Mouse (Mus musculus) hindbrain, embryonic 11.5 days (tissue): Measurements from ENCODE around the gene Fgfr2. TPM values are rescaled to one million over a fixed set of nuclear protein-coding genes. Genes with fewer than 3 reads are reported as not detected.
A peak's percentile ranks its signal among the peaks of the same experiment; 100 is the strongest.

Experiments used
- ATAC-seq: fragments of 200-750 bp; cut with Nextera tagmentation; 2 replicates; pipeline ENCODE4 v1.8.0; 2017; ENCODE audit warnings: mild to moderate bottlenecking, moderate TSS enrichment, moderate library complexity; ENCODE audit not compliant: low FRiP score
- DNase-seq: peaks from one replicate; pipeline ENCODE4 v3.0.0-alpha.2; 2015; ENCODE audit warnings: low spot score
- H3K27ac ChIP-seq: fragments of 300-500 bp; sonication (generic); 2 replicates; pipeline ENCODE4 v1.5.1; 2014; ENCODE audit warnings: mild to moderate bottlenecking, low read depth, low read length
- H3K27me3 ChIP-seq: fragments of 300-500 bp; sonication (generic); 2 replicates; pipeline ENCODE4 v1.6.1; 2014; ENCODE audit warnings: mild to moderate bottlenecking, low read length, moderate library complexity, mixed read lengths; ENCODE audit not compliant: control insufficient read depth, insufficient read depth
- H3K36me3 ChIP-seq: fragments of 300-500 bp; sonication (generic); 2 replicates; pipeline ENCODE4 v1.6.1; 2014; ENCODE audit warnings: mild to moderate bottlenecking, low read length, moderate library complexity, mixed read lengths; ENCODE audit not compliant: control insufficient read depth, insufficient read depth
- H3K4me1 ChIP-seq: fragments of 300-500 bp; sonication (generic); replicated peaks from 2 replicates; pipeline ENCODE4 v1.6.1; 2014; ENCODE audit warnings: low read length, mixed read lengths; ENCODE audit not compliant: control insufficient read depth, insufficient read depth
- H3K4me2 ChIP-seq: fragments of 300-500 bp; sonication (generic); replicated peaks from 2 replicates; pipeline ENCODE4 v1.6.1; 2014; ENCODE audit warnings: mild to moderate bottlenecking, low read depth, low read length
- H3K4me3 ChIP-seq: fragments of 300-500 bp; sonication (generic); 2 replicates; pipeline ENCODE4 v1.5.1; 2014; ENCODE audit warnings: low read depth, low read length
- H3K9ac ChIP-seq: fragments of 300-500 bp; sonication (generic); 2 replicates; pipeline ENCODE4 v1.6.1; 2014; ENCODE audit warnings: low read depth, low read length
- H3K9me3 ChIP-seq: fragments of 300-500 bp; sonication (generic); 2 replicates; pipeline ENCODE4 v1.6.1; 2016; ENCODE audit warnings: low read length; ENCODE audit not compliant: control insufficient read depth
- WGBS: fragments of 180-500 bp; shearing (Covaris S2); extraction: QIAGEN DNeasy Blood & Tissue Kit; methylation state at CpG from one replicate; pipeline ENCODE4 v1.1.7; 2014; 5-methylcytosine and 5-hydroxymethylcytosine counted together
- polyA plus RNA-seq: library from polyadenylated mRNA; unstranded; fragments of >200 nt; fragmentation: Nextera tagmentation; extraction: Ambion mirVana; gene quantifications from 2 replicates; pipeline ENCODE4 v1.2.1, GENCODE M21; 2014

Gene Fgfr2
- polyA plus RNA-seq, 1 experiment from 2014 or later, result 71.3 TPM

DNA sequence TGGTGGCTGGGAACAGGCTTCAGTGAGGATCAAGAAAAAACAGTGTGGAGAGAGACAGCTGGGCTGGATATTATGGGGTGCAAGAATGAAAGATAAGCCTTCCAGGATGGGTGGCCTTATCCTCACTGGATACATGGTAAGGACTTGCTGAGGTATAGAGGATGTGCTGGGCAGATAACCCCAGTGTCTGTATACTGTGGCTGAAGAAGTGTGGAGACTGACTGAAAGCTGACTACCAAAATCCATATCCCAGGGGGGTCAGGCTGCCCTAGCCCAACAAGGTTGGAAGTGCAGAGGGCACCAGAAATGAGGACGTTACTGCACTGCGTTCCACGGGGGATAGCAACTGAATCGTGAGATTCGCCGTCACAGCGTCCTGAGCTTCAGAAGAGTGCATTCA, 2742.8 kb downstream of the Fgfr2 start:
- H3K4me2 ChIP-seq, result no peak overlapping the region
- no peak overlapping the region for H3K9ac ChIP-seq
- no peak overlapping the region for H3K4me3 ChIP-seq
- H3K9me3 ChIP-seq, result no peaks in the 10 kb centered on the region
- no peaks in the 10 kb centered on the region for H3K27me3 ChIP-seq
- H3K27ac ChIP-seq, result no peak overlapping the region
- no peaks in the 10 kb centered on the region for H3K4me1 ChIP-seq
- DNase-seq, result no peak
- 85% methylated on average over 7 of the region's 7 CpGs for WGBS
- H3K36me3 ChIP-seq, result no peaks in the 10 kb centered on the region
- ATAC-seq, result no peak

DNA sequence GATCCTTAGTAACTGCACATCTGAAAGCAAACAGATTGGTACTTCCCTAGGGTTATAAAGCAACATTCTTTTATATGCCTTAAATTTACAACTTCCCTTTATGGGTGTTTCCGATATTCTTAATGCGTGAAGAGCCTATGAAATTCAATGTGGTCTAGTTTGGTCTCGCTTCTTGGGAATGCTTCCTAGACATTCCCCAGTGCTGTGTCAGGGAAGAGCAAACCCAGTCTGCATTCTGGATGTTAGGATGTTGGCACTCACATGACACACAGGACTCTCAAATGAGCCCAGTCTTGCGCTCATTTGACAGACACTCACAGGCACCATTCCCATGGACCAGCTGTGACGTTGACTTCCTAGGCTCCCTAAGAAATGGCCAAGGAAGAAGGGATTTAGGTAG, 2743.3 kb downstream of the Fgfr2 start:
- H3K27ac ChIP-seq, result no peak overlapping the region
- H3K4me2 ChIP-seq, result no peak overlapping the region
- H3K36me3 ChIP-seq, result no peaks in the 10 kb centered on the region
- ATAC-seq, result no peak
- no peaks in the 10 kb centered on the region for H3K27me3 ChIP-seq
- WGBS, result 88% methylated on average over 5 of the region's 5 CpGs
- no peak for DNase-seq
- H3K9me3 ChIP-seq, result no peaks in the 10 kb centered on the region
- no peaks in the 10 kb centered on the region for H3K4me1 ChIP-seq
- H3K4me3 ChIP-seq, result no peak overlapping the region
- no peak overlapping the region for H3K9ac ChIP-seq

DNA sequence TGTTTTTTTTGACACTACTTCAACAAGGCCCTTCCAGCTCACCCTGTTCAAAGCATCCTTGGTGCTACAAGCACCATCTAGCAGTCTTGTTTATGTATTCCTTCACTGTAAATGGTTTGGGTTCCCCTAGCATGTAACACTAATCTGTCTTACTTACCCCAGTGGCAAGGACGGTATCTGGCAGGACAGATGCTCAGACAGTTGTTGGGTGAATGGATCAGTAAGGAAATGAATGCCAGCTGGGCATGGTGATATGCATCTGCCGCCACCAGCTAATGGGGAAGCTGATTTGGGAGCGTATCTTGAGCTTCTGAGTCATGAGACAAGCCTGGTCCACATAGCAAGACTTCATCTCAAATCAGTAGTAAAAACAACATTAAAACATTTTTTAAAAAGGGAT, 2744.8 kb downstream of the Fgfr2 start:
- DNase-seq, result no peak
- Histone ChIP-seq H3K4me1 (no peaks in the 10 kb centered on the region), H3K27ac (no peak overlapping the region), H3K9ac (no peak overlapping the region), H3K4me3 (no peak overlapping the region), H3K9me3 (no peaks in the 10 kb centered on the region), H3K36me3 (no peaks in the 10 kb centered on the region), H3K4me2 (no peak overlapping the region), H3K27me3 (no peaks in the 10 kb centered on the region)
- no peak for ATAC-seq
- 90% methylated on average over 3 of the region's 3 CpGs for WGBS

DNA sequence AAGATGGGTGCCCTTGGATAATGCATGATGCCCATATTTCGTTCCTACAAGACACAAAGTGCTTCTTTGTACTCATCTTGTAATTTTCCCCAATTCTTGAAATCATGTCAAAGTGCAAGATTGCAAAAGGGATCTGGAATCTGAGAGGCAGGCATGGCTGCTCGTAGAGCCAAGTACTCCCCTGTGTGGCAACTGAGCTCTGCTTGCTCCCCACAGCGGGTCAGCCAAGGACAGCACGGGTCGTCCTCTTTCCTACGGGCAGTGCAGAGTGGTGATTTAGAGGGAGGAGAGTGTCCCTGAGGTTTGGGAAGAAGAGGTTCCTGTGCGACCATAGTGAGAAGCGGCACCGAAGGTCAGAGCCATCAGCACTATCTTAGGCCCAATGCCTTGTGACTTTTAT, 2748.8 kb downstream of the Fgfr2 start:
- ATAC-seq (no peak), DNase-seq (no peak)
- Histone ChIP-seq H3K27me3 (no peaks in the 10 kb centered on the region), H3K9ac (no peak overlapping the region), H3K4me2 (no peak overlapping the region), H3K9me3 (no peaks in the 10 kb centered on the region), H3K4me1 (no peaks in the 10 kb centered on the region; the same call in none of the 2 replicates), H3K4me3 (no peak overlapping the region), H3K36me3 (no peaks in the 10 kb centered on the region), H3K27ac (no peak overlapping the region)
- WGBS, result 85% methylated on average over 9 of the region's 9 CpGs

DNA sequence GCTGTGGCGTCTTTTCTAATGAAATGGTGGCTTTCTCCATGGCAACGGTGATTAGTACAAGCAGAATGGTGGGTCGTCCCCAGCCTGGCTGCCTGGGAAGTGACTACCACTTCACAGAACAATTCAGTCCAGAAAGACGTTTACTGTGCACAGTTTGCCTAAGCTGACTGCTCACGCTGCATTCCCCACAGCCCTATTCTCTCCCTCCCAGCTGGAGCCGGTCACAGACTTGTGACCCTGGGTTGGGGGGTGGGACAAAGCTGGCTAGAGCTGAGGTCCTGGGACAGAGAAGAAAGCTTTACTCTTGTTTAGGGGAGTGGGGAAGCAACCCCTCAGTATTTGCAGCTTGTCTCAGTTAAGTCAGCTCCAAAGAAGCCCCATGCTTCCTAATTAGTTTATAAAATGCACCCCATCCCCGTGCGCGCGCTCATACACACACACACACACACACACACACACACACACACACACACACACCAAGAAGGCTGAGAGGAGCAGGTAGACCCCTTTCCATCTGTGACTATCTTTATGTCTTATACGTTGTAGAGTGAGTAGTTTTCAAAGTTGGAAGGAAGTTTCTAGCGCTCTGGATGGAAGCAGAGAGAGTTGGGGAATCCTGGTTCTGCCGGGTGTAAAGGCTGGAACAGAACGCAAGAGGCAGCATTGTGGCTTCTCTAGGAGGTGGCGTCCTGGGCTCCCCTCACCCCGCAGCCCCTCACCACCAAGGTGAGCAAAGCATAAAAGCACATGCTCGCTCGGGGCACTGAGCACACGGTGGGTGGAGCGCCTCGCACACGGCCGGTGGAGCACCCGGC, 2754.1 kb downstream of the Fgfr2 start:
- peaks cover 3% of the 10 kb centered on the region for H3K4me1 ChIP-seq
- peak overlapping the region; percentile 85 for H3K27ac ChIP-seq
- H3K9ac ChIP-seq, result 0 out of 2 replicates have a peak overlapping the region, but pooled peaks have one; percentile 40
- H3K4me2 ChIP-seq, result peak overlapping the region; percentile 23
- WGBS, result 33% methylated on average over 24 of the region's 24 CpGs
- H3K9me3 ChIP-seq, result 0 out of 2 replicates have a peak, but pooled peaks cover 3% of the 10 kb centered on the region
- peak; percentile 73 for DNase-seq
- peak; percentile 67 for ATAC-seq
- no peaks in the 10 kb centered on the region for H3K27me3 ChIP-seq
- H3K4me3 ChIP-seq, result peak overlapping the region; percentile 8; the same call in 1 of the 2 replicates
- no peaks in the 10 kb centered on the region for H3K36me3 ChIP-seq

DNA sequence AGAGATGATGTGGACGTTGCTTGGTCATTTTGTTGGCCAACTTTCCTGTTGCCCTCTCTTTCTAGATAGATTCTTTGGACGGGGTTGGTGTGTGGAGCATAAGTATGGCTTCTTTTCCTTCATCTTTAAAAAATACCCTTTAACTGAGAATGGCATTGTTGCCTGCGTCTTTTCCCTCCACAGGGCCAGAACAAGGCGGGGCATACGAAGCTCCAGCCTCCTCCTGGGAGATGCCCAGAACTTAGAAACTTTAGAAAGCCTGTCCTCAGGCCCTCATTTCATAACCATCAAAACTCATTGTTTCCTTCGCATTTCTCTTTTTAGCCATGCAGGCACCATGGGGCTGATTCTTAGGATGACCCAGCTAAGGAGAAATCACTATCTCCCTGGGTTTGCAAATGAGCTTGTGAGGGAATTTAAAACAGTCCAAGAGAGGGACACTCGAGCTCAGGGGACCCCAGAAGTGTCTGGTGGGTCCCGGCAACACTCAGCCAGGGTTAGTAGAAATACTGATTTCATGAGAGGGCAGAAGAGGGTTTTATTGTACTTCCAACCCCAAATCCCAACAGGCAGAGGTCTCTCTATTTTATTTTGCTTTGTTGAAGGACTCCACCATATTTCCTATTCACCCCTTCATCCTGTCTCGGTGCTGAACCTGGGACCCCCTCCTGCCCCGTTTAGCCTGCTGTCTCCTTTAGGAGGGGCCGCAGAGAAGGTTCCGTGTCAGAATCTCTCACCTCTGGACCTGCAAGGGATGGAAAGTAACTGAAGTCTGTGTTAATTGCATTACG, 2754.9 kb downstream of the Fgfr2 start:
- Histone ChIP-seq H3K9ac (0 out of 2 replicates have a peak overlapping the region, but pooled peaks have one; percentile 40), H3K27me3 (no peaks in the 10 kb centered on the region)

DNA sequence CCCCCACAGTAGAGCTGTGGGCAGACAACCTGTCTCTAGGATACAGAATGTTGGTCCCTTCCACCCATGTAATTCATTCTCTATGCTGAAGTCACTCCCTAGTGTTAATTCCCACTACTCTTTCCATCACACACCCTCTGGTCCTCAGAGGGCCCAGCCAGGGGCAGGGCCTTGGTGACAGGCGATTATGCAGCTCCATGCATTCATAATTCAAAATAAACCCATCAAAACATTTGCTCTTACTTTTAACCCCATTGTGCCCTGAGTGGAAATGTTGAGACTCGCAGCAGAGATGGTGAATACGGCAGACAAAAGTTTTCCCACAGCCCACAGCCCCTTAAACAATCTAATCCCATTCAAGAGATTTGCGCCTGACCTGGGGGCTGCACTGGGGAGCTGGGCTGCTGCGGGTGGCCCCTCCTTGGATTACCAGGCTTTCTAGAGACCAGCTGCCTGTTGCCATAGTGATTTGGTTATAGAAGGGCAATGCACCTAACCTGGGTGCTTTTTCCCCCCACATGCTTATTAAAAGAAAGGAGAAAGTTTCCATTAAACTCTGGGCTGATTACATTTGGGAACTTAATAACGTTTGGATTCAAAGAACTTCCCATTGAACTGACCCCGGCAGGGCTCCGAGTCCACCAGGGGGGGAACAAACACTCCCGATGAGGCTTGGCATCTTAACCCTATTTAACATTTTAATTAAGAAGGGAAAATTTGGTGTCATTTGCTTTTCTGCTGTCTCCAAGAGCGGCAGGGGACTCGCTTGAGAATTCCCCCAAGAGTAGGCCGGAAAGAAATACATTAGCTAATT, 2755.7 kb downstream of the Fgfr2 start:
- ATAC-seq (peak; percentile 90), DNase-seq (peak; percentile 63)
- H3K27ac ChIP-seq, result peak overlapping the region; percentile 85
- H3K4me1 ChIP-seq, result peaks cover 3% of the 10 kb centered on the region
- H3K4me3 ChIP-seq, result no peak overlapping the region
- no peak overlapping the region for H3K9ac ChIP-seq
- 0 out of 2 replicates have a peak overlapping the region, but pooled peaks have one; percentile 23 for H3K4me2 ChIP-seq
- no peaks in the 10 kb centered on the region for H3K36me3 ChIP-seq
- 0 out of 2 replicates have a peak, but pooled peaks cover 3% of the 10 kb centered on the region for H3K9me3 ChIP-seq
- 16% methylated on average over 12 of the region's 12 CpGs for WGBS
- no peaks in the 10 kb centered on the region for H3K27me3 ChIP-seq

More for the DNA sequence above, 2754.9 kb downstream of the Fgfr2 start:
- H3K36me3 ChIP-seq, result no peaks in the 10 kb centered on the region
- WGBS, result 11% methylated on average over 13 of the region's 13 CpGs
- DNase-seq, result peak; percentile 48
- H3K4me1 ChIP-seq, result peaks cover 3% of the 10 kb centered on the region
- peak overlapping the region; percentile 85 for H3K27ac ChIP-seq
- H3K4me3 ChIP-seq, result peak overlapping the region; percentile 8; the same call in 1 of the 2 replicates
- peak overlapping the region; percentile 23 for H3K4me2 ChIP-seq
- ATAC-seq, result no peak
- 0 out of 2 replicates have a peak, but pooled peaks cover 3% of the 10 kb centered on the region for H3K9me3 ChIP-seq

DNA sequence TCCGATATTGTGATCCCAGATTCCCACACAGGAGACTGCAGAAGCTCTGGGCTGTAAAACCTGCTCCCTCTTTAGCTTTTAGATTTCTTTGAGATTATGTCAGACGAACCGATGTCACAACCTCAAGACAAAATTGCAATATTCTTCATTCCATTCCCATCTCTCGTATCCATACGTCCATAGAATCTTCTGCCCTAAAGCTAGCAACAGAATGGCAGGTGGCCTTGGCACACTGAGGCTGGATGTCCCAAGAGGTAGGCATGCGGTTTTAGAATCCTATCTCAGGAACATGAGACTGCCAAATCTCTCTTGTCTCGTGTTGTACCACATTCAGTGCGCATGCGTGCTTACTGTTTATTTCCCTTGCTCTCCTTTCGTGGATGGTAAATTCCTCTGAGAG, 2757.4 kb downstream of the Fgfr2 start:
- Histone ChIP-seq H3K36me3 (no peaks in the 10 kb centered on the region), H3K9me3 (0 out of 2 replicates have a peak, but pooled peaks cover 3% of the 10 kb centered on the region), H3K27me3 (no peaks in the 10 kb centered on the region), H3K9ac (no peak overlapping the region), H3K4me2 (no peak overlapping the region), H3K4me1 (peaks cover 3% of the 10 kb centered on the region), H3K27ac (no peak overlapping the region), H3K4me3 (no peak overlapping the region)
- no peak for ATAC-seq
- WGBS, result 96% methylated on average over 10 of the region's 10 CpGs
- no peak for DNase-seq
